ENCODE assay signal across 10 mouse cellular contexts in genomic region chr7:127322085-127322484, GRCm38 (mm10). TPM values are rescaled to one million over a fixed set of nuclear protein-coding genes. Genes with fewer than 3 reads are reported as not detected.
DNase-seq lines count a peak whose midpoint lies in the region; ATAC-seq and TF ChIP-seq lines count a peak whose summit lies in the region.
"Had no signal": no experiment of that assay in that cellular context is flagged by ENCODE, and none has a peak within 500 bp of the region (broad histone marks: within the 10 kb centered on the region; RNA-seq: fewer than 3 reads in every experiment).

No protein-coding gene starts in this region.

- no peaks in the 10 kb centered on the region for H3K9me3 ChIP-seq in hindbrain, embryonic 10.5 days
- no peaks in the 10 kb centered on the region for H3K9me3 ChIP-seq in hindbrain, embryonic 16.5 days (ENCODE audit: control insufficient read depth, low read length)
- H3K9me3 ChIP-seq in stomach, postnatal 0 days (ENCODE audit: control insufficient read depth, low read length): no peaks in the 10 kb centered on the region
- H3K9me3 ChIP-seq in forebrain, embryonic 14.5 days (replicated peaks; ENCODE audit: control insufficient read depth, low read length): no peaks in the 10 kb centered on the region
- H3K9me3 ChIP-seq: midbrain, embryonic 12.5 days had no signal

- no peak overlapping the region for H3K4me2 ChIP-seq in hindbrain, embryonic 16.5 days (ENCODE audit: low read length)
- no peak overlapping the region for H3K4me2 ChIP-seq in stomach, postnatal 0 days (replicated peaks; ENCODE audit: low read depth)
- H3K4me2 ChIP-seq in forebrain, embryonic 14.5 days (ENCODE audit: low read length): no peak overlapping the region
- H3K4me2 ChIP-seq: midbrain, embryonic 12.5 days had no signal

- no peak for TF ChIP-seq EP300 in stomach, postnatal 0 days (optimal IDR thresholded peaks at IDR 0.05)

- peak; percentile 25 for DNase-seq in hindbrain, embryonic 10.5 days (ENCODE audit: low spot score)
- peak; percentile 67 for DNase-seq in testis, postnatal 10 days (ENCODE audit: low spot score)
- DNase-seq in testis, postnatal 14 days (ENCODE audit: low spot score): no peak
- DNase-seq in stomach, postnatal 0 days (ENCODE audit: low spot score): no peak
- no peak for DNase-seq in forebrain, embryonic 14.5 days (ENCODE audit: low spot score)
- DNase-seq in T-cell, adult 2 months (ENCODE audit: low spot score): no peak
- DNase-seq: right cerebral cortex, postnatal 25 days had no signal

- no peak overlapping the region for H3K27ac ChIP-seq in hindbrain, embryonic 10.5 days
- H3K27ac ChIP-seq in hindbrain, embryonic 16.5 days (ENCODE audit: low read depth, low read length): no peak overlapping the region
- H3K27ac ChIP-seq in stomach, postnatal 0 days (replicated peaks): no peak overlapping the region
- no peak overlapping the region for H3K27ac ChIP-seq in forebrain, embryonic 14.5 days (ENCODE audit: low read depth, low read length)
- H3K27ac ChIP-seq: midbrain, embryonic 12.5 days had no signal

- H3K4me1 ChIP-seq in hindbrain, embryonic 10.5 days (replicated peaks): peaks cover 10% of the 10 kb centered on the region; the same call in 1 of the 2 replicates
- H3K4me1 ChIP-seq in hindbrain, embryonic 16.5 days (ENCODE audit: control insufficient read depth, insufficient read depth, low read depth, low read length): no peaks in the 10 kb centered on the region
- no peaks in the 10 kb centered on the region for H3K4me1 ChIP-seq in stomach, postnatal 0 days (replicated peaks; ENCODE audit: control insufficient read depth, insufficient read depth)
- no peaks in the 10 kb centered on the region for H3K4me1 ChIP-seq in forebrain, embryonic 14.5 days (ENCODE audit: control insufficient read depth, insufficient read depth, low read length)
- H3K4me1 ChIP-seq: midbrain, embryonic 12.5 days had no signal

- peak; percentile 63 for TF ChIP-seq CTCF in stomach, postnatal 0 days (IDR thresholded peaks at IDR 0.05; ENCODE audit: low read depth)

- no peak overlapping the region for H3K9ac ChIP-seq in hindbrain, embryonic 16.5 days (ENCODE audit: low read depth, low read length)
- H3K9ac ChIP-seq in stomach, postnatal 0 days (ENCODE audit: low read length): no peak overlapping the region
- H3K9ac ChIP-seq in forebrain, embryonic 14.5 days (ENCODE audit: low read length): no peak overlapping the region
- H3K9ac ChIP-seq: midbrain, embryonic 12.5 days had no signal

- WGBS in hindbrain, embryonic 10.5 days: 42% methylated on average over 5 of the region's 5 CpGs
- WGBS in hindbrain, embryonic 16.5 days: 52% methylated on average over 5 of the region's 5 CpGs
- 47% methylated on average over 5 of the region's 5 CpGs for WGBS in stomach, postnatal 0 days
- 37% methylated on average over 5 of the region's 5 CpGs for WGBS in forebrain, embryonic 14.5 days

- ATAC-seq in hindbrain, embryonic 16.5 days: no peak
- ATAC-seq in granulocyte monocyte progenitor cell, adult 5-6 weeks (replicated peaks; ENCODE audit: poor library complexity, severe bottlenecking): peak; percentile 40; the same call in 1 of the 2 replicates
- no peak for ATAC-seq in stomach, postnatal 0 days (ENCODE audit: low FRiP score, low TSS enrichment)
- ATAC-seq in forebrain, embryonic 14.5 days: no peak

- no peaks in the 10 kb centered on the region for H3K27me3 ChIP-seq in hindbrain, embryonic 10.5 days (ENCODE audit: insufficient read depth, poor library complexity, severe bottlenecking)
- H3K27me3 ChIP-seq in hindbrain, embryonic 16.5 days (replicated peaks; ENCODE audit: control insufficient read depth, insufficient read depth, low read length): no peaks in the 10 kb centered on the region
- H3K27me3 ChIP-seq in stomach, postnatal 0 days (ENCODE audit: control insufficient read depth, insufficient read depth, low read length): no peaks in the 10 kb centered on the region
- no peaks in the 10 kb centered on the region for H3K27me3 ChIP-seq in forebrain, embryonic 14.5 days (replicated peaks; ENCODE audit: control insufficient read depth, insufficient read depth, low read length)
- H3K27me3 ChIP-seq: midbrain, embryonic 12.5 days had no signal

- no peaks in the 10 kb centered on the region for H3K36me3 ChIP-seq in hindbrain, embryonic 10.5 days
- no peaks in the 10 kb centered on the region for H3K36me3 ChIP-seq in hindbrain, embryonic 16.5 days (ENCODE audit: control insufficient read depth, insufficient read depth, low read length)
- no peaks in the 10 kb centered on the region for H3K36me3 ChIP-seq in stomach, postnatal 0 days (ENCODE audit: control insufficient read depth, insufficient read depth, low read length)
- no peaks in the 10 kb centered on the region for H3K36me3 ChIP-seq in forebrain, embryonic 14.5 days (ENCODE audit: control insufficient read depth, insufficient read depth, low read length)
- H3K36me3 ChIP-seq: midbrain, embryonic 12.5 days had no signal

- H3K4me3 ChIP-seq in hindbrain, embryonic 10.5 days: no peak overlapping the region
- H3K4me3 ChIP-seq in hindbrain, embryonic 16.5 days (ENCODE audit: low read length): no peak overlapping the region
- no peak overlapping the region for H3K4me3 ChIP-seq in stomach, postnatal 0 days (ENCODE audit: low read depth, low read length)
- no peak overlapping the region for H3K4me3 ChIP-seq in forebrain, embryonic 14.5 days (ENCODE audit: low read depth, low read length)
- H3K4me3 ChIP-seq: midbrain, embryonic 12.5 days had no signal

RNA-seq across cellular contexts. Expression of gene Zfp768, which starts 23.3 kb away (rescaled TPM):
- polyA plus RNA-seq in hindbrain, embryonic 10.5 days (2016; fragmentation: Nextera tagmentation; extraction: Ambion mirVana): 18.8 and 20.4 TPM in 2 replicates
- polyA plus RNA-seq in hindbrain, embryonic 16.5 days (2015; fragmentation: Nextera tagmentation; extraction: Ambion mirVana): 16.3 and 17.4 TPM in 2 replicates
- total RNA-seq in granulocyte monocyte progenitor cell, adult 5-6 weeks (2014; fragmentation: Nextera tagmentation): 3.7 and 9.6 TPM in 2 replicates
- total RNA-seq in granulocyte monocyte progenitor cell, adult 5-6 weeks (2017): 5.5 and 6.2 TPM in 2 replicates
- polyA plus RNA-seq in stomach, postnatal 0 days (2015; fragmentation: Nextera tagmentation; extraction: Ambion mirVana): 9.0 and 11.0 TPM in 2 replicates
- 3.5 and 3.6 TPM in 2 replicates for polyA plus RNA-seq in forebrain, embryonic 14.5 days (2014; fragmentation: Nextera tagmentation; extraction: Ambion mirVana)

RNA-seq across cellular contexts. Expression of gene Itgal, which starts 26.0 kb away (rescaled TPM):
- polyA plus RNA-seq in hindbrain, embryonic 10.5 days (2016; fragmentation: Nextera tagmentation; extraction: Ambion mirVana): 0.68 and 0.98 TPM in 2 replicates
- 0.26 and 0.44 TPM in 2 replicates for polyA plus RNA-seq in hindbrain, embryonic 16.5 days (2015; fragmentation: Nextera tagmentation; extraction: Ambion mirVana)
- 57.2 and 65.5 TPM in 2 replicates for total RNA-seq in granulocyte monocyte progenitor cell, adult 5-6 weeks (2014; fragmentation: Nextera tagmentation)
- 22.4 and 27.1 TPM in 2 replicates for total RNA-seq in granulocyte monocyte progenitor cell, adult 5-6 weeks (2017)
- polyA plus RNA-seq in stomach, postnatal 0 days (2015; fragmentation: Nextera tagmentation; extraction: Ambion mirVana): 0.80 and 1.1 TPM in 2 replicates
- 0.17 and 0.23 TPM in 2 replicates for polyA plus RNA-seq in forebrain, embryonic 14.5 days (2014; fragmentation: Nextera tagmentation; extraction: Ambion mirVana)

RNA-seq across cellular contexts. Expression of gene Sephs2, which starts 48.2 kb away (rescaled TPM):
- 69.8 and 76.2 TPM in 2 replicates for polyA plus RNA-seq in hindbrain, embryonic 10.5 days (2016; fragmentation: Nextera tagmentation; extraction: Ambion mirVana)
- 54.2 and 58.9 TPM in 2 replicates for polyA plus RNA-seq in hindbrain, embryonic 16.5 days (2015; fragmentation: Nextera tagmentation; extraction: Ambion mirVana)
- total RNA-seq in granulocyte monocyte progenitor cell, adult 5-6 weeks (2014; fragmentation: Nextera tagmentation): 63.0 and 70.4 TPM in 2 replicates
- total RNA-seq in granulocyte monocyte progenitor cell, adult 5-6 weeks (2017): 158 and 176 TPM in 2 replicates
- 113 and 115 TPM in 2 replicates for polyA plus RNA-seq in stomach, postnatal 0 days (2015; fragmentation: Nextera tagmentation; extraction: Ambion mirVana)
- polyA plus RNA-seq in forebrain, embryonic 14.5 days (2014; fragmentation: Nextera tagmentation; extraction: Ambion mirVana): 59.4 and 62.5 TPM in 2 replicates

RNA-seq across cellular contexts. Expression of gene Zfp747, which starts 53.8 kb away (rescaled TPM):
- 7.9 and 9.5 TPM in 2 replicates for polyA plus RNA-seq in hindbrain, embryonic 10.5 days (2016; fragmentation: Nextera tagmentation; extraction: Ambion mirVana)
- 8.7 and 9.3 TPM in 2 replicates for polyA plus RNA-seq in hindbrain, embryonic 16.5 days (2015; fragmentation: Nextera tagmentation; extraction: Ambion mirVana)
- total RNA-seq in granulocyte monocyte progenitor cell, adult 5-6 weeks (2014; fragmentation: Nextera tagmentation): 1.8 and 4.4 TPM in 2 replicates
- total RNA-seq in granulocyte monocyte progenitor cell, adult 5-6 weeks (2017): 6.2 and 13.4 TPM in 2 replicates
- polyA plus RNA-seq in stomach, postnatal 0 days (2015; fragmentation: Nextera tagmentation; extraction: Ambion mirVana): 4.9 and 5.4 TPM in 2 replicates
- polyA plus RNA-seq in forebrain, embryonic 14.5 days (2014; fragmentation: Nextera tagmentation; extraction: Ambion mirVana): 4.0 and 7.0 TPM in 2 replicates

Comparison
In these comparisons a context has a peak if more than half of its experiments do, and no peak if none do; other contexts are left out.
1. DNase-seq: peak in hindbrain, embryonic 10.5 days (single experiment) and testis, postnatal 10 days (single experiment); none in testis, postnatal 14 days (single experiment), stomach, postnatal 0 days (single experiment), forebrain, embryonic 14.5 days (single experiment) and T-cell, adult 2 months (single experiment).